Mouse (Mus musculus) gastrocnemius, postnatal 14 days (tissue): ENCODE measurements around the gene Bysl. TPM values are rescaled to one million over a fixed set of nuclear protein-coding genes. Genes with fewer than 3 reads are reported as not detected.
"Not testable (repeated sequence)": the region's sequence is repeated elsewhere in the genome, so short reads cannot be mapped to it uniquely, and the experiment has no call there.

Source experiments
- DNase-seq: peaks from one replicate; pipeline ENCODE4 v3.0.0; 2021; ENCODE audit warnings: mixed read lengths
- intact Hi-C: fragments of 180-260 bp; cut with DNase I; formaldehyde crosslinking; loops from one replicate; pipeline ENCODE4 v1.15.1; 2025; ENCODE audit warnings: low total_unique reads
- total RNA-seq, 2 experiments: library from RNA; stranded (reverse); gene quantifications; 2 replicates each; pipeline ENCODE4 v1.2.3; 2021

Gene Bysl
- total RNA-seq, 2 experiments from 2014 or later, result 12.3 to 14.8 TPM

- intact Hi-C loops, result not testable (repeated sequence)
Measured at GRCm38 (mm10) chr17:47624572-47624971, 13.3 kb upstream of the Bysl start.

DNA sequence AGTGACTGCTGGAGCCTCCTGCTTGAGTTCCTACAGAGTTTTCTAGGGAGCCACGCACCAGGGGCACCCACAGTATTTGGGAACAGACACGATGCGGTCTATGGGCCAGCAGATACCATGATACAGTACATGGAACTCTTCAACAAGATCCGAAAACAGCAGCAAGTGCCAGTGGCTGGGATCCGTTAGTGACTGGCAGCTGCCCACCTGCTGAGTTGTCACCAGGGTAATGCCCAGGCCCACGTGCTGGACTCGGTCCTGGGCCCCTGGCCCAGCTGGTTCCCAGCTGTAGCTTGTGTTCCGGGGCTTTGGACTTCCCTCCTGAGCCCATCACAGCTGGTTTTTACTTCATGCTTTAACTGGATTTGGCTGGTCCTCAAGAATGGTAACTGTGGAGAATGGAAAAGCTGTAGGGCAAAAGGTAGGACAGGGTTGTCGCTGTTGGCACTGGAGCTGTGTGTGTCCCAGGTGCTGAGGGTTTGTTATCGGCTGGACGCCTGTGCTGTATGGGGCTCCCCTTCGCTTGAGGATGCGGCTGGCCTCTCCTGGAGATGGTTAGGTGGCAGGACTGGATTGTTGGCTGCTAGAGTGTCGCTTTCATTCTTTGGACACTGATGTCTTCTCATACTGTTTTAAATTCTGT, 11.7 kb upstream of the Bysl start:
- peak; percentile 47 for DNase-seq
- intact Hi-C loops, result no loop called here

More at GRCm38 (mm10) chr17:47624572-47624971, 13.3 kb upstream of the Bysl start:
- DNase-seq, result not testable (repeated sequence)

DNA sequence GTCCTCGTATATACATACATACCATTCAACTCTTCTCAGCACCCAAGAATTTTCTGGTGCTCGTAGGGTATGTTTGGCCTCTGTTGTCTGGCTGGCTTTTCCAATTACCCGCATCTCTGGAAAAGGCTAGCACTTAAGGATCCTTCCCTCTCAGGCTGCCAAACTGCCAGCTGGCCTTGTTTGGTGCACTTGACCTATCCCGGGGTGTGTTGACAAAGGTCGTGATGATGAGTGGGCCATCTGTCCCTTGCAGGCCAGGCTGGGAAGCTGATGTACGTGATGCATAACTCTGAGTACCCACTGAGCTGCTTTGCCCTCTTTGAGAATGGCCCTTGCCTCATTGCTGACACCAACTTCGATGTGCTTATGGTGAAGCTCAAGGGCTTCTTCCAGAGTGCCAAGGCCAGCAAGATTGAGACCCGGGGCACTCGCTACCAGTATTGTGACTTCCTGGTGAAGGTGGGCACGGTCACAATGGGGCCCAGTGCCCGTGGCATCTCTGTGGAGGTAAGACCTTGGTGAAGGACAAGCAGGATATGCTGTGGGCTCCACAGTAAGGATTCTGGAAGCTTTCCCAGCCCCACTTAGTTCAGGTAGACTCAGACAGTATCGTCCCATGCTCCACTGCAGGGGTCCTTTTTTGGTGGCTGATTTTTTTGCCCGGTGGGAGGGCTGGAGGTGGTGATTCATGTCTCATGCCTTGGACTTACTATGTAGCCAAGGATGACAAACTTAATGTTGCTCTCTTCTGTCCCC, 7.4 kb upstream of the Bysl start:
- intact Hi-C loops, result loop anchor here (5.0 to 10.0 kb wide), 2 partner anchors 56 to 74 kb away; partner anchors contain the start of genes Gm21981 and Prickle4

GRCm38 (mm10) chr17:47617605-47618307, 6.5 kb upstream of the Bysl start:
- intact Hi-C loops, result loop anchor here (5.0 to 10.0 kb wide), 2 partner anchors 57 to 75 kb away; partner anchors contain the start of genes Gm21981 and Prickle4
- DNase-seq, result no peak

More for the DNA sequence above, 7.4 kb upstream of the Bysl start:
- no peak for DNase-seq

- intact Hi-C loops, result loop anchor here (5.0 to 10.0 kb wide), 2 partner anchors 58 to 76 kb away; partner anchors contain the start of genes Gm21981 and Prickle4
- no peak for DNase-seq
Measured at GRCm38 (mm10) chr17:47616652-47617051, 5.4 kb upstream of the Bysl start.

DNA sequence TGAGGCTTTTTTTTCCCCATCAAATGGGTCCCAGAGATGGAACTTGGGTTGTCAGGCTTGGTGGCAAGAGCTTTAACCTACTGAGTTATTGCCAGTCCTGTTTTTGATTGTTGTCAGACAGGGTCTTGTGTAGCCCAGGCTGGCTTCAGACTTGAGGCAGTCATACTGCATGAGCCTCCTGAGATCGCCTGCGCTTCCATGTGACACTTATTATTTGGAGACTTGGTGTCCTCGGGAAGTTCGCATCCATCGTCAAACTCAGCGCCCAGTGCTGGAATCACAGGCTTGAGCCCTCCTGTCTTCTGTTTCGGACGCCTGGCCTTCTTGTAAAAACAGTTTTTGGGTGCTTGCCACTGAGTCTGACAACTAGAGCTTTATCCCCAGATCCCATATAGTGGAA, 4.8 kb upstream of the Bysl start:
- DNase-seq, result no peak
- intact Hi-C loops, result loop anchor here (5.0 to 10.0 kb wide), 2 partner anchors 59 to 76 kb away; partner anchors contain the start of genes Gm21981 and Prickle4

DNA sequence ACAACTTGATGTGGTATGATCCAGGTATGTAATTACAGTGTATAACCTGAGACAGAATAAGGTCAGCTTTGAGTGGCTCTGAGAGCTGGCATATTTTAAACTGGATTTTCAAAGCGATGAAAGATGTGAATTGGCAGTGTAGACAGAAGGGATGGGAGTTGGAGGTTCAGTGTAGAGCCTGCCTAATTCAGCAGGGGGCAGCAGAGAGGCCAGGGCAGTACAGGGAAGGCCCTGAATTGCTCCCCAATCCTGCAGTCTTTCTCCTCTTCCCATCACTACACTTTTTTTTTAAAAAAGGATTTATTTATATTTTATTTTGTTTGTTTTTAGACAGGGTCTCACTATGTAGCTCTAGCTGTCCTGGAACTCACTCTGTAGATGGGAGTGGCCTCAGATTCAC, 2.7 kb upstream of the Bysl start:
- intact Hi-C loops, result loop anchor here (10.0 kb wide), 1 partner anchor 61 kb away; no protein-coding TSS in a partner anchor
- no peak for DNase-seq

DNA sequence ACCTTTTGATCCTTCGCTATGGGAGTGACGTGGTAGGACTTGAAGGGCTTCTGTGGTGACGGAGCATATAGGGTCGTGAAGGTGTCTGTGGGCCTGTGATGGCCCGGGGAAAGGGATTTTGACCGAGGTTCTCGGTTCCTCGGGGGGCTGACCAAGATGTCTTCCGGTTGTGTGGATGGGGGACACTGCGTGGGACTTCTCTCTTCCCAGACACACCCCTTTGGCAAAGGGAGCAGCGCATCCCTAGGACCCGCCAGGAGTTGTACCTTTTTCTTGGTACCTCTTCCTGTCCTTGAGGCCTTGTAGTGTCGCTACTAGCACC, 330 bp upstream of the Bysl start:
- intact Hi-C loops, result loop anchor here (10.0 kb wide), 1 partner anchor 63 kb away; no protein-coding TSS in a partner anchor
- no peak for DNase-seq

DNA sequence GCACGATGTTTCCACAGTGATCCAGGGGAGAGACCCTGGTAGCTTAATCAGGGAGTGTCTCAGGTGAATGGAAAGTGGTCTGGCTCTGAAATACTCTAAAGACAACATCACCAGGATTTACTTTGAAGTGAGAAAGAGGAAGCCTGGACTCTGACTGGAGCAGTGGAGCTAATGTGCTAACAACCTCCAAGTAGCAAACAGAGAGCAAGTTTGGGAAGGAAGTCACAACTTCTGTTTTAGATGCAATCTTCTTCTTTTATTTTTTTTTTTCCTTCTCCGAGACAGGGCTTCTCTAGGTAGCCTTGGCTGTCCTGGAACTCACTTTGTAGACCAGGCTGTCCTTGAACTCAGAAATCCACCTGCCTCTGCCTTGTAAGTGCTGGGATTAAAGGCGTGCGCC, 2.1 kb downstream of the Bysl start:
- intact Hi-C loops, result no loop called here
- DNase-seq, result no peak

- no peak for DNase-seq
- intact Hi-C loops, result no loop called here
Measured at GRCm38 (mm10) chr17:47606220-47606619, 5.1 kb downstream of the Bysl start.

DNA sequence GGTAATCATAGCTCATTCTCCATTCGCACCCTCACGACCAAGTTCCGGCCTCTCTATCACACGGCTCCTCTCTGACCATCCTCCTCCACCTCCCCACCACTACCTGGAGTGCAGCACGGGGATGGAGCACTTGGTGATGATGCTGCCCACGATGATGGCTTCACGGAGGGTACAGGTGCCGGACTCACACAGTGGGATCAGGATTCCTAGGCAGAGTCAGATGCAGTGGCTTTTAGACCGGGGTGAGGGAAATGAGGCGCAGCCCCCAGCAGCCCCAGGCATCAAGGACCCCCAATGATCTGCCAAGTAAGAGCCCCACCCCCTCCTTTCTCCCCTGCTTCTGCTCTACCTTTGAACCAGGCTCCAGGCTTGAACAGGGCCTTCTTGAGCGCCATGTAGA, 9.0 kb downstream of the Bysl start:
- intact Hi-C loops, result loop anchor here (5.0 kb wide), 1 partner anchor 90 kb away; no protein-coding TSS in a partner anchor

GRCm38 (mm10) chr17:47601389-47601755, 9.9 kb downstream of the Bysl start:
- no peak for DNase-seq
- intact Hi-C loops, result loop anchor here (5.0 kb wide), 1 partner anchor 89 kb away; no protein-coding TSS in a partner anchor

More for the DNA sequence above, 9.0 kb downstream of the Bysl start:
- no peak for DNase-seq

DNA sequence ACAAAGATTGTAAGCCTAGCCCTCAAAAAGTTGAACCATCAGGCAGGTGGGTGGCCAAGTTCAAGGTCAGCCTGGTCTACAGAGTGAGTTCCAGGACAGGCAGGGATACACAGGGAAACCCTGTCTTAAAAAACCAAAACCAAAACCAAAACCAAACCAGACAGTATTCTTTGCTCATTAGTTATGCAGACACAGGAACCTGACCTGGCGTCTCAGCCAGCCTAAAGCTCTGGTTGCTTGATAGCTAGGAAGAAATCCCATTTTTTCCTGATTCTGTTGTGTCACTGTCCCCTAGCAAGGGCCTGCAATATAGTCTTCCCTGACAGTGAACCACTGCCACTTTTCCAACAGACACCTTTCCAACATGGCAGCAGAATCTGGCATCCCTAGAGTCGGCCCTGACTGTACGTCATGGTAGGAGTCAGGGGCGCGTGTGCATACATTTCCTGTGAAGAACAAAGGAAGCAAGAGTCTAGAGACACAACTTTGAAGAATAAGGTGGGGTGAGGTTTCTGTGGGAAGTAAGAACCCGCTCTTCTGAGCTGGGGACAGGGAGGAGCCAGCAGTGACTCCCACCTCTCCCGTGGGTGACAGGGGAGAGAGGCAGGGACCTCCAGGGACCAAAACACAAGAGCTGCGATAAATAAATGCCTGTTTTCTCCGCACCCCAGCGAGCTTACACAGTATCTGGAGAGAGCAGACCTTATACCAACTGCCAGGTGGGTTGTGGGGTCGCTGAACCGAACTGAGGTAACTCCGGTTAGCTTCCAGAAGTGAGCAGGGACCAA, 10.5 kb downstream of the Bysl start:
- no peak for DNase-seq
- intact Hi-C loops, result loop anchor here (5.0 kb wide), 1 partner anchor 88 kb away; no protein-coding TSS in a partner anchor

- no peak for DNase-seq
- intact Hi-C loops, result loop anchor here (5.0 kb wide), 1 partner anchor 87 kb away; no protein-coding TSS in a partner anchor
Measured at GRCm38 (mm10) chr17:47599511-47600297, 11.6 kb downstream of the Bysl start.

DNA sequence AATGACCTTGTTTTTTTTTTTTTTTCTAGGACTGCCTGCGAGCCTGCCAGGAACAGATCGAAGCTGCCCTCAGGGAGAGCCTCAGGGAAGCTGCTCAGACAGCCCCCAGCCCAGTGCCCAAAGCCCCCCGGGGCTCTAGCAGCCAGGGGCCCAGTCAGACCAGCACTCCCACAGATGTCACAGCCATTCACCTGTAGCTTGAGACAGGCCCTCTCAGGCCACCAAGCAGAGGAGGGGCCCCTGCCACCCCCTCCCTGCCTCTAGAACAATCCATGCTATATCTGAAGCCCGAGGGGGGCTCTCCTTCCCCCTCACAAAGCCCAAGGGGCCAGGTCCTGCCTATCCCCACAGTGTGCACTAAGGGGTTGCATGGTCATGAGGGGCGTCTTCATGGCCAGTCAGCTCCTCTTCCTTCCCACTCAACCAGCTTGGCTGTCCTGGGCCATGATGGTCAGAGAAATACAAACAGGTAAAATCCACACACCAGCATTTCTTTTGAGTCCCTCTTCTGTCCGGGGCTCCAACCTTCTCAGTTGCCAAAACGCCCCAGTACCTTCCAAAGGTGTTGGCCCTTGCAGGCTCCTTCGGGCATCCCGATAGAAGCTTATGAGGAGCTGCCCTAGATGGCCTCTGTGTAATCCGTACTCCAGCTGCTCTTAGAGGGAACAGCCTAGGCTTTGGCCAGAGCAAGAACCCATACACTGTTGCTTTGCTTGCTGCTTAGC, 12.6 kb downstream of the Bysl start:
- DNase-seq, result not testable (repeated sequence)

DNA sequence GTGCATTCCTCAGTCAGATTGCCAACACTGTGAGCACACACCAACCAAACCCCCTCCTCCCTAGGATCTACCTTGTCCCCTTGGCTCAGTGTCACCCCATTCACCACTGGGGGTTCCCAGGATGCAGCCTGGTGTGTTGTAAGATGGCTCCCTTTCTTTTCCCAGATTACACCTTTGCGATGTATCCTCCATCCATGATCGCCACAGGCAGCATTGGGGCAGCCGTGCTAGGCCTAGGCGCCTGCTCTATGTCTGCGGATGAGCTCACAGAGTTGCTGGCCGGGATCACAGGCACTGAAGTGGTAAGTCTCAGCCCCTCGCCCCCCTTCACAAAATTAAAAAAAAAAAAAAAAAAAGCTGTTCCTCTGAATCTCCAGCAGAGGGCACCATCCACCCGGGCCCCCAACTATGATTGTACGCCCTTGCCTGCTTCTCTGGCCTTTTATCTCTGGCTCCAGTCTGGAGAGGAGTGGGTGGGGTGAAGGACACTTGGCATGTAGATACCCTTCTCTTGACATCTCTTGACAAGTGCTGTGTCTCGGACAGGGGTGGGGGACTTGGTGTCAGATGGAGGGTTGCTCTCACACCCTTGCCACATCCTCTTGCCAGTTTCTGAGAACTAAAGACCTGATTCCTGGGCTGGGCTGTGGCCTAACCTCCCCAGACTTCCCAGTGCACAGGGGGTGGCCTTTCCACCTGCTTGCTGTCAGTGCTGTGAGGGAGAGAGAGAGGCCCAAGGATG, 13.3 kb downstream of the Bysl start:
- intact Hi-C loops, result no loop called here
- peak; percentile 46 for DNase-seq

More for the DNA sequence above, 12.6 kb downstream of the Bysl start:
- intact Hi-C loops, result not testable (repeated sequence)

DNA sequence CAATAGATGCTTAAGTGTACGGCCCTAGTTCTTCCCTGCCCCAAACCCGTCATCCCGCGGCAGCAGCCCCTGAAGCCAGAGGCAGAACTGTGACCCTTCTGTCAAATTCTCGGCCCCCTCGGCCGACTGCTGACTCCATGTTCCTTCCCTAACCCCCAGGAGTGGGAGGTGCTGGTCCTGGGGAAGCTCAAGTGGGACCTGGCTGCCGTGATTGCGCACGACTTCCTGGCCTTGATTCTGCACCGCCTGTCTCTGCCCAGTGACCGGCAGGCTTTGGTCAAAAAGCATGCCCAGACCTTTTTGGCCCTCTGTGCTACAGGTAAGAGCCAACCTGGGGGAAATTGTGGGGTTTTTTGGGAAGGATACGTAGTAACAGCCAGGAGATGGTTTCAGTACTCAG, 14.0 kb downstream of the Bysl start:
- intact Hi-C loops, result no loop called here
- no peak for DNase-seq
